Mouse (Mus musculus) C2C12 (cell line): ENCODE results near the gene Itgb3bp. TPM values are rescaled to one million over a fixed set of nuclear protein-coding genes. Genes with fewer than 3 reads are reported as not detected.

ENCODE experiments used
- H3K27me3 ChIP-seq: one replicate; pipeline ENCODE4 v1.6.1; 2011; ENCODE audit not compliant: control insufficient read depth, insufficient read depth, insufficient read length
- H3K36me3 ChIP-seq: one replicate; pipeline ENCODE4 v1.6.1; 2011; ENCODE audit not compliant: control insufficient read depth, insufficient read depth
- H3K4me3 ChIP-seq: one replicate; pipeline ENCODE4 v1.5.1; 2011; ENCODE audit warnings: mild to moderate bottlenecking, control low read depth; ENCODE audit not compliant: poor library complexity, insufficient read depth, severe bottlenecking
- H3K79me2 ChIP-seq: one replicate; pipeline ENCODE4 v1.6.1; 2011; ENCODE audit not compliant: control insufficient read depth, insufficient read depth
- H3K79me3 ChIP-seq: one replicate; pipeline ENCODE4 v1.6.1; 2011; ENCODE audit warnings: low read depth, control low read depth
- H3ac ChIP-seq: one replicate; pipeline ENCODE3; 2011; ENCODE audit warnings: low read depth; ENCODE audit not compliant: control insufficient read depth, insufficient read length
- CEBPB ChIP-seq: IDR thresholded peaks from one replicate; pipeline ENCODE4 v1.6.1; 2011; ENCODE audit warnings: low read depth, mild to moderate bottlenecking, control low read depth, moderate library complexity
- CTCF ChIP-seq: IDR thresholded peaks from one replicate; pipeline ENCODE4 v1.5.1; 2011; ENCODE audit not compliant: control insufficient read depth, insufficient read depth, insufficient read length
- FOSL1 ChIP-seq: IDR thresholded peaks from one replicate; pipeline ENCODE4 v1.8.0; 2011; ENCODE audit warnings: mild to moderate bottlenecking, low read length; ENCODE audit not compliant: poor library complexity, insufficient read depth, severe bottlenecking
- MAX ChIP-seq: IDR thresholded peaks from one replicate; pipeline ENCODE4 v1.6.1; 2011; ENCODE audit warnings: mild to moderate bottlenecking, control low read depth
- MYOD1 ChIP-seq: IDR thresholded peaks from one replicate; pipeline ENCODE4 v1.6.1; 2011; ENCODE audit warnings: low read depth; ENCODE audit not compliant: control insufficient read depth, insufficient read length
- MYOG ChIP-seq: IDR thresholded peaks from one replicate; pipeline ENCODE4 v1.6.1; 2011; ENCODE audit not compliant: control insufficient read depth, insufficient read length; ENCODE audit errors: extremely low read depth
- USF1 ChIP-seq: IDR thresholded peaks from one replicate; pipeline ENCODE4 v1.6.1; 2011; ENCODE audit warnings: low read depth, mild to moderate bottlenecking, control low read depth, moderate library complexity
- polyA plus RNA-seq: library from polyadenylated mRNA; unstranded; fragments of >200 nt; fragmentation: generic; extraction: Trizol; gene quantifications from one replicate; pipeline ENCODE4 v1.2.1, GENCODE M21; 2012; ENCODE audit warnings: missing spikeins

Gene Itgb3bp
- polyA plus RNA-seq, 1 experiment = 5.0 TPM

DNA sequence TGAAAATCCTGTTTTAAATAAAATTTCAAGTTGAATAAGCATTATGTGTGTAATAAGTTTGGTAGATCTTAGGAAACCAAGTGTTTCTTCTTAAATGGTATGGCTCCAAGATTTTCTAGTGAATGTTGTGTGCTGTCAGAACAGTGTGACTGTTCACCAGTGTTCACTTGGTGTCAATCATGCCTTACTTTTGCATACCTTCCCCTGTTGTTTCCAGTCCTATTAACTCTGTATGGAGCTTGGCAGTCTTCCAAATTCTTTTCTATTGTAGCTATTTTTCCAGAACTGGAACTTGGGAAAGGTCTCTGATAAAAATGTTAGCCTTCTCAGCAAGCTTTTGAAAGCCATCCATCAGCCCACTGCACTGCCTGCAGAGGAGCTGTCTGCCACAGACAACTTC, 47.2 kb downstream of the Itgb3bp start:
- Histone ChIP-seq H3K4me3 (no peak overlapping the region), H3K36me3 (peaks cover under 1% of the 10 kb centered on the region), H3K79me3 (no peaks in the 10 kb centered on the region), H3K27me3 (no peaks in the 10 kb centered on the region), H3ac (no peak overlapping the region), H3K79me2 (no peaks in the 10 kb centered on the region)
- TF ChIP-seq CEBPB = no peak
- no peak for TF ChIP-seq FOSL1
- no peak for TF ChIP-seq MAX
- no peak for TF ChIP-seq CTCF
- no peak for TF ChIP-seq MYOG
- TF ChIP-seq MYOD1 = no peak
- no peak for TF ChIP-seq USF1

DNA sequence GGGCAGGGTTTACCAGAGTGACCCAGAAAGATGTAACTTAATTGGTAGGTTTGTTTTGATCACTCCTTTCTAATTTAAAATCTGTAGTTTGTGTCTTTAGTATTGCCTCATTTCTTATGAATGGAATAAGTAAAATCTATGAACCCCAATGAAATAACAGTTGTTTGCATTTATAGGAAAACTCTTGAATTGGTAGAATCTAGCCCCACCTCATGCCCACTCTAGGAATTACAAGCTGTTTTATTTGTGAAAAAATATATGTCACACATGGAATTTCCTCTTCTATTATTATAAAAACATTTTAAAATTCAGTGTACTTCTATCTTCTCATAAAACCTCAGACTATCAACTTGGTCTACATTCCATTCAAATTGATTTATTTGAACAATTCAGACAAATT, 47.7 kb downstream of the Itgb3bp start:
- Histone ChIP-seq H3K27me3 (no peaks in the 10 kb centered on the region), H3K79me3 (no peaks in the 10 kb centered on the region), H3K79me2 (no peaks in the 10 kb centered on the region), H3ac (no peak overlapping the region), H3K4me3 (no peak overlapping the region), H3K36me3 (peaks cover 3% of the 10 kb centered on the region)
- TF ChIP-seq MAX (no peak), CEBPB (no peak), MYOG (no peak), MYOD1 (no peak), USF1 (no peak), CTCF (no peak), FOSL1 (no peak)

DNA sequence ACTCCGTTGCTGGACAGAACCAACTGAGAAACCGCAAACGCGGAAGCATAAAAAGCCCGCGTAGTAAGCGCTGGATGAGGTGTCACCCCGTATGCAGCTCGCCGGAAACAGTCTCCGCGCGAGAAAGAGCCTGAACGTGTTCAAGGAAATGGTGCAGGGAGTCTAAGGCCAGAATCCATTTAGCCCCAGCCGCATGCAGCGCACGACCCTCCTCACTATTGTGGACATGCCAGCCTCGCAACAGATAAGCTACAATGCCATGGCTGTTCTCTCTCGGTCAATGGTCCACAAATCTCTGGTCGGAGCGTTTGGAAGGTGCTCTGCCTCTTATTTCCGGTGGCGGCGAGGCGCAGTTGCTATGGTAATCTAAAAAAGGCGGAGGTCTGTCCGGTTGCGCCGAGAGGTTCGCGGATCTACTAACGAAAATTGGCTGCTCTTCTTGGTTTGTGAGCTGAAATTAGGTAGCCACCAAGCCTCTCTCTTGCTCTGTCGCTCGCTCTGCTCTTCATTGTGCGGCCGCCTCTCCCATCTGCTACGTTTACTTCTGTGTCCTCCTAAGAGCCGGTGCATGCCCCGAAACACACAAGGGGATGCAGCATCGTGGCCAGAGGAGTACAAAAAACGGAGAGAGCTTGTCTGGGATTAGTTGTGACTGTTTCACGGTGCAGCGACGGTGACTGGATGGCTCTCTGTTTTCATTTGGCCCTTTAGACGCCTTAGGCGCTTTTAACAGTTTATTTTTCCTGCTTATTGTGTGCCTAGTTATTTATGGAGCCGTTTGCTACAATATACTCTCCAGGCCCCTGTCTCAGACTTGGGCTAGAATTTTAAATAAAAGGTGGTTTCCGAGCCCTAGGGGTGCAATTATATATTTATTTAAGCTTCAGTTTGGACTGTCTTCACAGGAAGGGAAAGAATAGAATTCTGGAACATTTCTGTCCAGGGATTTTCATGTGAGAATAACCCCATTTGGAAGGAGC, 100.2 kb downstream of the Itgb3bp start, which contains the start of gene Efcab7:
Gene Efcab7 (plus strand): TSS at position 105 of the 980 bp plus-strand sequence.
- peak; percentile 64 for TF ChIP-seq MAX
- no peak for TF ChIP-seq CEBPB
- TF ChIP-seq CTCF = no peak
- TF ChIP-seq USF1 = no peak
- no peak for TF ChIP-seq FOSL1
- TF ChIP-seq MYOD1 = no peak
- peaks cover 34% of the 10 kb centered on the region for H3K79me2 ChIP-seq
- peak within 1 kb of the TSS; percentile 77 for H3K4me3 ChIP-seq
- H3K79me3 ChIP-seq = peaks cover 15% of the 10 kb centered on the region
- H3K27me3 ChIP-seq = no peaks in the 10 kb centered on the region
- peaks cover 7% of the 10 kb centered on the region for H3K36me3 ChIP-seq
- H3ac ChIP-seq = peak within 1 kb of the TSS; percentile 80

DNA sequence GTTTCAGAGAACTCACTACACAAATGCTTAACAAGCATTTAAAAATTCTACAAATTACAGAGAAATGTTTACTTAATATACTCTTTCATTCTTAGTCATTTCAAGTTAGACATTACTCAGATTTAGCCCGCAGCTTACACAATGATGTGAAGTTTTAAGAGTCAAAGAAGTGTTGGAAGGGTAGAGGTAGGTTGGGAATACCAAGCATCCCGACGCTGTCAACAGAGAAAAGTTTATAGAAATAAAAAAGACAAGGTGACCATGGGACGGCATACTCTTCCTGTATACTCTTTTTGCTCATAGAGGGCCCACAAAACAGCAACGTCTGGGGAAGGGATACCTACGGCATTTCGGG, 100.9 kb downstream of the Itgb3bp start:
- Histone ChIP-seq H3K79me3 (peaks cover 15% of the 10 kb centered on the region), H3ac (no peak overlapping the region), H3K4me3 (peak overlapping the region; percentile 77), H3K27me3 (no peaks in the 10 kb centered on the region), H3K79me2 (peaks cover 34% of the 10 kb centered on the region), H3K36me3 (peaks cover 7% of the 10 kb centered on the region)
- TF ChIP-seq CTCF (no peak), MYOG (no peak), USF1 (no peak), CEBPB (no peak)

- peak overlapping the region; percentile 77 for H3K4me3 ChIP-seq
- H3K27me3 ChIP-seq = no peaks in the 10 kb centered on the region
- TF ChIP-seq CTCF = no peak
- TF ChIP-seq FOSL1 = no peak
- no peak for TF ChIP-seq MAX
- no peak overlapping the region for H3ac ChIP-seq
- H3K79me3 ChIP-seq = peaks cover 15% of the 10 kb centered on the region
- H3K36me3 ChIP-seq = peaks cover 7% of the 10 kb centered on the region
- peaks cover 32% of the 10 kb centered on the region for H3K79me2 ChIP-seq
Measured at GRCm38 (mm10) chr4:99828337-99828736, 101.3 kb downstream of the Itgb3bp start.
